13 mouse cellular contexts compared by ENCODE assay signal in the genomic region with DNA sequence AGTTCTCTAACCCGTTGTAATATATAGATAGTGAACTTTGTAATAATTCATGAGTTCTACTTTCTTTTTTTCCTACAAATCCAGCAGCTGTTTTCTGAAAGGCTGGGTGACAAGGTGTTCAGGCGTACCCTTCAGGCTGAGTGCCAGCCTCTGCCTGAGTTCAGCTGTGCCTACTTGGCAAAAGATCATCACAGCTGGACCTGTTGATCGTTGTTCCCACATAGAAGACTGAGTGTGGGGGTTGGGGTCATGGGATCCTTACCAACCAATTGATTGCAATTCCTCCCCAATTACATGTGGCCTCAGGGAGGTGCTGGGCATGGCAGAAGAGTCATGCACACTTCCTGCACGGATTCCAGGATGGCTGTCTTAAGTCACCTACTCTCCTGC.
"Had no signal": no experiment of that assay in that cellular context is flagged by ENCODE, and none has a peak within 500 bp of the region (broad histone marks: within the 10 kb centered on the region; RNA-seq: fewer than 3 reads in every experiment).

No protein-coding gene starts in this region.

- H3K27ac ChIP-seq: kidney, postnatal 0 days; limb, embryonic 10.5 days; liver, embryonic 14.5 days; midbrain, embryonic 10.5 days; neural tube, embryonic 15.5 days had no signal

- H3K4me3 ChIP-seq: limb, embryonic 10.5 days; midbrain, embryonic 10.5 days; myocyte; neural tube, embryonic 15.5 days had no signal

- H3K9ac ChIP-seq: liver, embryonic 14.5 days; neural tube, embryonic 15.5 days had no signal

- ATAC-seq: lung, postnatal 0 days had no signal

- H3K4me1 ChIP-seq: limb, embryonic 10.5 days; neural tube, embryonic 15.5 days had no signal

- H3K4me2 ChIP-seq: neural tube, embryonic 15.5 days had no signal

- DNase-seq: kidney, adult 11 months; kidney, adult 9 months; lung, adult 2 months; lung, postnatal 4 days; midbrain, embryonic 14.5 days; right cerebral cortex, postnatal 4 days had no signal

- H3K9me3 ChIP-seq: limb, embryonic 10.5 days; midbrain, embryonic 10.5 days; neural tube, embryonic 15.5 days had no signal

- H3K27me3 ChIP-seq: neural tube, embryonic 15.5 days had no signal
